Mouse (Mus musculus) monocyte, adult 2 months (primary cell): ENCODE results near the gene Map7.

Experiments used
- DNase-seq, 2 experiments: peaks; one replicate each; pipeline ENCODE4 v3.0.0; 2022; ENCODE audit warnings: low spot score in 2 of 2, low read depth in 1 of 2

The Map7 gene

GRCm38 (mm10) chr10:20148130-20148772, at the start of gene Map7:
Gene Map7 (plus strand): TSS chr10:20148471.
- DNase-seq, result no peak

GRCm38 (mm10) chr10:20101456-20101855, 46.8 kb upstream of the Map7 start:
- no peak for DNase-seq

GRCm38 (mm10) chr10:20104271-20104931, 43.9 kb upstream of the Map7 start:
- peak; percentile 57 to 82 for DNase-seq

- DNase-seq, result no peak
Measured at GRCm38 (mm10) chr10:20105575-20105974, 42.7 kb upstream of the Map7 start.

GRCm38 (mm10) chr10:20107031-20107430, 41.2 kb upstream of the Map7 start:
- DNase-seq, result no peak

- no peak for DNase-seq
Measured at GRCm38 (mm10) chr10:20111508-20111907, 36.8 kb upstream of the Map7 start.

- DNase-seq, result no peak
Measured at GRCm38 (mm10) chr10:20112026-20112973, 36.0 kb upstream of the Map7 start.

GRCm38 (mm10) chr10:20119504-20120425, 28.5 kb upstream of the Map7 start:
- no peak for DNase-seq

- no peak for DNase-seq
Measured at GRCm38 (mm10) chr10:20121981-20122380, 26.3 kb upstream of the Map7 start.

- peak; percentile 31 to 34 for DNase-seq
Measured at GRCm38 (mm10) chr10:20123401-20123800, 24.9 kb upstream of the Map7 start.

- no peak for DNase-seq
Measured at GRCm38 (mm10) chr10:20124576-20124975, 23.7 kb upstream of the Map7 start.

GRCm38 (mm10) chr10:20125226-20125625, 23.0 kb upstream of the Map7 start:
- no peak for DNase-seq

GRCm38 (mm10) chr10:20132933-20133652, 15.2 kb upstream of the Map7 start:
- DNase-seq, result no peak

- DNase-seq, result no peak
Measured at GRCm38 (mm10) chr10:20135350-20136058, 12.8 kb upstream of the Map7 start.

GRCm38 (mm10) chr10:20136505-20136904, 11.8 kb upstream of the Map7 start:
- DNase-seq, result no peak

GRCm38 (mm10) chr10:20141376-20141775, 6.9 kb upstream of the Map7 start:
- DNase-seq, result no peak

- DNase-seq, result no peak
Measured at GRCm38 (mm10) chr10:20148773-20149120, 476 bp downstream of the Map7 start.

GRCm38 (mm10) chr10:20149121-20149834, 1.0 kb downstream of the Map7 start:
- peak in 1 of 2 experiments; percentile 20 for DNase-seq

- no peak for DNase-seq
Measured at GRCm38 (mm10) chr10:20149835-20150355, 1.6 kb downstream of the Map7 start.
